Mouse (Mus musculus) E14TG2a.4 (cell line): Measurements from ENCODE around the gene Celsr3.

ENCODE experiments used
- CTCF ChIP-seq: conservative IDR thresholded peaks from 2 replicates; pipeline ENCODE4 v1.5.1; 2014; ENCODE audit warnings: low read length
- NANOG ChIP-seq: IDR thresholded peaks from 2 replicates; pipeline ENCODE4 v1.6.1; 2014; ENCODE audit warnings: borderline replicate concordance, low read length, mixed read lengths
- POU5F1 ChIP-seq: IDR thresholded peaks from 2 replicates; pipeline ENCODE4 v1.6.1; 2014; ENCODE audit warnings: low read length, borderline replicate concordance

- TF ChIP-seq CTCF (no peak), NANOG (no peak), POU5F1 (no peak)
Measured at GRCm38 (mm10) chr9:108847374-108847773, 21.3 kb downstream of the Celsr3 start.
